Mouse (Mus musculus): ENCODE results near the gene Ly6f.
"Not testable (repeated sequence)": the region's sequence is repeated elsewhere in the genome, so short reads cannot be mapped to it uniquely, and the experiment has no call there.

Gene Ly6f

DNA sequence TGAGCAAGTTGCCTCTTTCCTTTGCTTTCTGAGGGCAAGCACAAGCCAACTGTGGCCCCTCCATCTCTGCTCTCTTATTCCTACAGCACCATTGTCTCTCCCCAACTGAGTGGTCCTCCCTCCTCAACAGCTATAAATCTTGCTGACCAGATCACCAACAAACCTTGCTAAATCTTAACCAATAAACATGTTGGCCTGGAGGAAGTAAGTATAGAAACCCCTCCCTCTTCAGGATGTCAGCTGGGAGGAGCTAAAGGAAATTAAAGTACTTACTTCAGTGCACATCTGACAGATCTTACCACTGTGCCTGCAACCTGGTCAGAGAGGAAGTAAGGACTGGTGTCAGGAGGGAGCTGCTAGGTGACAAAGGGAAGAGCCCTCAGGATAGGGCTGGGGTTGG, at the start of gene Ly6f:
Gene Ly6f (plus strand): TSS at position 301 of the 400 bp plus-strand sequence.
- DNase-seq (ENCODE audit: low read depth, low spot score), result no peak

DNA sequence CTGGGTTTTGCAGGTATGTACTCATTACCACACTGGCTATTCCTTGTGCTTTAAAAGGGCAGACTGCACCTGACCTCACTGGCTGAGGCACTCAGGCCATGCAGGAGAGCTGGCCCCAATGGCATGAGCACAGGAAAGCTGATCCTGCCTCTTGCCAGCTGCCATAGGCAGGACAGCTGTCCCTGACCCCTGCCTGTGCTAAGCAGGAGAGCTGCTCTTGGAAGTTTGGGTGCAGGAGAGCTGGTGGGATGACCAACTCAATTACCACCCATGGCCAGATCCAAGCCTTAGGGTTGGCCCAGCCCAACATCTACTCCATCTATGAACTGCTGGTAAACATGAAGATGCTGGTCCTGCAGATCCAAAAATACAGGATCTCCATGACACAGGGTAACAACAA, 46.3 kb upstream of the Ly6f start:
- no peak for DNase-seq (ENCODE audit: low read depth, low spot score)

DNA sequence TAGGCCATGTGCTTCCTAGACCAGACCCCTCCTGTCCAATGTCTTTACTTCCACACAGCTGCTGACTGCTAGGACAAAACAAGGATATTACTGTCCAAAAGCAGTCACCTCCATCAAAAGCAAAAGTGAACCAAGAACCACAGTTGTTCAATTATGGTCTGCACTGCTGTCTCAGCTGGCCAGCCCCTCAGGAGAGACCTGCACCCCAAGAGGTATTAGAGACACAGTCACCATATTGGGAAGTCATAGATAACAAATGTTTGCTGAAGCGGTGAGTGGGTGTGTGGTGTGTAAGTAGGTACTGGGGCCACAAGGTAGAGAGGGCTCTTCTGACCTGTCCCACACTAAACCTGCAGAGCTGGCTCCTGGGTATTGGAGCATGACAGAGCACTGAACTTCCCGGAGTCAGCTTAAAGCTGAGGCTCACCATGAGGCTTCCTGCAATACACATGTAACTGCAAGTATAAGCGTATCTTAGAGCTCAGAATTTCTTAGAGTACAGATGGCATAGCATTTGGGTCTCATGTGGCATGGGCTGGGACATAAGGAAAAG, 30.4 kb upstream of the Ly6f start:
- no peak for DNase-seq (ENCODE audit: low read depth, low spot score)

DNA sequence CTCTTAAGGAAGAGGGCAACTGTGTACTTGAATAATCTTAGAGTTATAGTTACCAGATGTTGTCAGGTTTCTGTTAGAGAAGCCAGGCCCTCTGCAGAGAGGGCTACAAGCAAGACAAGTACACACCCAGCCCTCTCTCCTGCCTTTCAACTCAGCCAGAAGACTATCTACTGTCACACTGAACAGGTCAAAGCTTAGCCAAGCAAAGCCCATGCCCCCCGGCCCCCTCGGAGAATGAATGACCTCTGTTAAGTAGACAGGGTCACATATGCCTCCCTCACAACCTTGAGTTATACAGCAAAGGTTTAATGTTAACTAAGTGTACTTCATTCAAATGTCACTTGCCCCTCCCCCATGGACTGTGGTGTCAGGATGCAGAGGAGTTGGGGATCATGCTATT, 27.7 kb upstream of the Ly6f start:
- DNase-seq (ENCODE audit: low read depth, low spot score), result no peak

DNA sequence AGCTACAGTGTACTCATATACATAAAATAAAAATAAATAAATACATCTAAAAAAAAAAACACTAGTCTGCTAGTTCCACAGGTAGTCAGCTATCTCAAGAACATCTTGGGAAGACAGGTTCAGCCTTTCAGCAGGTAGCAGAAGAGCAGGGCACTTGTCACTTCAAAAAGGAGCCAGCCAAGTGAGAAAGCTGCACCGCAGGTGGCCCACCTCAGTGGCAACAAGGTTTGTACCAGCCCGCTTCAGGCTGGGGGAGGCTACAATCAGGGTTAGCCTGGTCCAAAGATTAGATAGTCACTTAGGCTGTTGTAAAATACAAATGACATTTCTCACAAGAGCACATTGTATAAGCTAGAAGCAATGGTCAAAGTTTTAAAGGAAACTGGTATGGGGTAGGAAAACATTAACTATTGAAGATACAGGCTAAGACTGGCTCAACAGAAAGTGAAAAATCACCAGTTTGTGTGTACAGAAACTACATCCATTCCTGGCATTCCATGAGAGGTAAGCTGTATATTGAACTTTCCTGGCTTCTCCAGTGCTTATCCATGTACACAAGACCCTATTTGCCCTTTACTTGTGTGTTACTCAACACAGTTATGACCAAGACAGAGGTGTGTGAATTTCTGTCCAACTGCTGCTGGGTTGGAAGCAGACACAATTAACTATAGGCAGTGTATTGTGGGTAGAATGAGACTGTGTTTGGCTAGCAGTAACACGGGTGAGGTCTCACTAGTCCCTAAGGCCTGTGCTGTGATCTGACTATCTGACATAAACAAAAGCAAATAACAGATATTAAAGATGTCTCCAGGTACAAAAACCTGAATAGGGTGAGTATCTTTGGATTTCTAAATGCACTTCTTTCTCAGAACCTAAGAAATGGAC, 25.2 kb upstream of the Ly6f start:
- no peak for DNase-seq (ENCODE audit: low read depth, low spot score)

DNA sequence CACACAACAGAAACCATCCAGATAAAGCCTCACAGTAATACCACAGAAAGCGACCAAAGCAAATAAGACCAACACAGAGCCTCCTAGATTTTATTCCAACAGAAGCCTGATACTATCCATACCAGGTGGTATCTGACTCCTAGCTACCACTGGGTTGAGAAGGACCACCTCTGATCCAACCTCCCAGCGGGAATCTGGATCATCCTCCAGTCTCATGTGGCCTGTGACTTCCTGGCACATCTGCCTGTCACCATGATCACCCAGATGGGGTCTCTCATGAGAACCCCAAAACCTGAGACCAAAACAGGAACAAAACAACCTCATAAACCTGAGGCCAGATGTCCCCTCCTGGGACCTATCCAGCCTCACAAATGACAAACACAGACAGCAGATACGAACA, 13.6 kb upstream of the Ly6f start:
- no peak for DNase-seq (ENCODE audit: low read depth, low spot score)

DNA sequence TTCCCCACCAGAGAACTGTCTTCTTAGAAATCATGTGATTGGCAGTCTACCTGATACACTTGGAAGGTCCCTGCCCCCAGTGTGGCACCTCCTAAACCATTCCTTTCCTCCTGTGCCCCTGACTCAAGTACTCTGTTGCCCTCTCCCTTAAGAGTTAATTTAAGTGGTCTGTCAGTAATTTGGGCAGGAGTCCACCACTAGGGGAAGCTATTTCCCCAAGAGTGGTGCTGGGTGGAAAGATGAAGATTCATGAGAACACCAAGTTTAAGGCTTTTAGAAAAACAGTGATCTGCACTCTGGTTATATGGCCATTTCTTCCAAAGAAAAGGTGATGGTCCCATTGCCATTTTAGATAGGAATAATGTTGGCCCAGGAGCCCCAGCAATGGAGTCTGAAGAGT, 2.4 kb upstream of the Ly6f start:
- no peak for DNase-seq (ENCODE audit: low read depth, low spot score)

DNA sequence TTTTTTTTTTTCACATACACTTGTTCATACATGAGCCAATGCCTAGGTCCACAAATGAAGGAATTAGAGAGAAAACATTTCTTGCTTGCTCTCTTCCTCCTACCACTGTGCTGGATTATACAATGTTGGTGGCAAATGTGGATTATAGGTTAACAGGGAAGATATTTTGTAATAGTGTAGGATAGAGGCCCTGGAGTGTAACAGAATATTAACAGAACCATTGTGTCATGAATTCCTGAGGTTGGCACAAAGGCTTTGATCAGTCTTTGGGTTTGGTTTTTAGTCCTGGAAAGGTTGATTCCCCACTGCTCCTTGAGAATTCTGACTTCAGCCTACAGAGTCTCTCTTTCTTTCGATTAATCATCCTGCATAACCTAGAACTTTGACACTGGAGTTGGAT, 1.6 kb upstream of the Ly6f start:
- DNase-seq (ENCODE audit: low read depth, low spot score), result no peak

DNA sequence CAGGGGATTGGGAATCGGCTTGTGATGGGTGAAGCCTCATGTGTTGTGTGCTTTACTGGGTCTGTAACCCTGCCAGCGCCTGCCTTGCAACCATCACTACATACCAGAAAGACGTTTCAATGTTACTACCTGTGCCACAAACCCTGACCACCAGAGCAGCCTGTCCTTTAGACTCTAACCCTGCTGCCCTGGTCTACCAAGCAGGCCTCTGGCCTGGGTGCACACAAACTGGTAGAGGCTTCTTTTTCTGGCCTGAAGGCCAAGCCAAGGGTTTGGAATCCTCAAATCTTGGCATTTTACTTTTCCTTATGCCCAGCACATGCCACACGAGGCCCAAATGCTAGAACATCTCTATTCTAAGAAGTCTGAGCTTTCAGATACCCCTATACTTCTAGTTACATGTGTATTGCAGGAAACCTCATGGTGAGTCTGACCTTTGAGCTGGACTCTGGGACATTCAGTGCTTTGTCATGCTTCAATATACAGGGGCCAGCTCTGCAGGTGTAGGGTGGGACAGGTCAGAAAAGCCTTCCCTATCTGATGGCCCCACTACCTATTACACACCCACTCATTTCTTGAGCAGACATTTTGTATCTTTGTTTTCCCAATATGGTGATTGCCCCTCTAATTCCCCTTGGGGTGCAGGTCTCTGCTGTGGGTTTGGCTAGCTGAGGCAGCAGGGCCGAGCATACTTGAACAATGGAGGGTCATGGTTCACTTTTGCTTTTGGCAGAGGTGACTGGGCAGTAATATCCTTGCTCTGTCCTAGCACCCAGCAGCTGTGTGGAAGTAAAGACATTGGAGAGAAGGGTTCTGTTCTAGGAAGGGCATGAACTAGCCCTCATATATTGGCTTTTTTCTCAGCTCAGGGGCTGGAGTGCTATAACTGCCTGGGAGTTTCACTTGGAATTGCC, 952 bp downstream of the Ly6f start:
- DNase-seq (ENCODE audit: low read depth, low spot score), result no peak

DNA sequence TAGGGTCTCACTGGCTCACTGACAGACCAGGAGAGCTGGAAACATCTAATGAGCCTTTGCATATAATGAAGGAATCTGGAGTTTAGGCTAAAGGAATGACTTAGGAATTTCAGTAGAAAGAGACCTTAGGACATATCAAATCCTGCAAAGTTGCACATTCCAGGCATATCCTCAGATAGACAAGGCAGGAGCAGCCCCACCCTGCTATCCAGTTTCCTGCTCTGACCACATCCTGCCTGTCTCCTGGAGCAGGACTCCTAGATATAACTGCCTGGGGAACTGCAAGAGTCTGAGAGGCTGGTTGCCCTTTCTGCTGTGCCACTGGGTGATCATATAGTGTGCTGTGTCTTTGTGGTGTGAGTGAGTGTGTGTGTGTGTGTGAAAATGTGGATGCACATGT, 1.9 kb downstream of the Ly6f start:
- no peak for DNase-seq (ENCODE audit: low read depth, low spot score)

DNA sequence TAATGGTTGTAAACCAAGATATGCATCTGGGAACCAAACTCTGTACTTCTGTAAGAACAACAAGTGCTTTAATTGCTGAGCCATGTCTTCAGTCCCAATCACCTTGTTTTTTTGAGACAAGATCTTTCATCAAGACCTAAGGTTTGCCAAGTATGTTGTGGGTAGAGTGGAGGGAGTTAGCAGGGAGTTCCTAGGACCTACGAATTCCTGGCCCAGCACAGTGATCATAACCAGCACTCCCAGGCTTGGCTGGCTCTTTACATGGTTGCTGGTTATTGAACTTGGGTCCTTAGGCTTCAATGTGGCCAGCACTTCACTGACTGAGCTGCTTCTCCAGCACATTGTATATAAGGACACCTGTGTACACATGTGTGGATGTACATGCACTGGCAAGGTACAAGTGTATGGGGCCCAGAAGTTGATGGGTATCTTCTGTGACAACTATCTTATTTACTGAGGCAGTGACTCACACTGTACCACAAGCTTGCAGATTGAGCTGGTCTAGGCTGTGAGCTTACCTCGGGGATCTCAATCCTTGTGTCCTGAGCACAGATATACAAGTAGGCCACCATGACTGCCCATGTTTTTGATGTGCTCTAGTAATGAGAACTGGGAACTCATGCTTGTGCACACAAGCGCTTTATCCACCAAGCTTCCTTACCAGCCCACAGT, 2.6 kb downstream of the Ly6f start:
- no peak for DNase-seq (ENCODE audit: low read depth, low spot score)

DNA sequence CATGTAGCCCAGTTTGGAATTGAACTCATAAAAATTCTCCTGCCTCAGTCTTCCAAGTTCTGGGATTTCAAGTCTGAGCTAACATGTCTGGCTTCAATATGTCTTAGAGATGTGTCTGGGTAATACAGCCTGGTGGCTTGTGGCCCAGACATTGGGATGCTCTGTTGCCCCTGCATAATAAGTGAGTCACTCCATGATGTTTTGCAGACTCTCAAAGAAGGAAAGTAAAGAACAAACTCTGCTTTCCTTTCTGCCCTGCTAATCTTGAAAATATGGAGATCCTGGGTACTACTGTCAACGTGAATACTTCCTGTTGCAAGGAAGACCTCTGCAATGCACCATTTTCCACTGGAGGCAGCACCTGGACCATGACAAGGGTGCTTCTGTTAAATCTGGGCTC, 3.2 kb downstream of the Ly6f start:
- no peak for DNase-seq (ENCODE audit: low read depth, low spot score)

DNA sequence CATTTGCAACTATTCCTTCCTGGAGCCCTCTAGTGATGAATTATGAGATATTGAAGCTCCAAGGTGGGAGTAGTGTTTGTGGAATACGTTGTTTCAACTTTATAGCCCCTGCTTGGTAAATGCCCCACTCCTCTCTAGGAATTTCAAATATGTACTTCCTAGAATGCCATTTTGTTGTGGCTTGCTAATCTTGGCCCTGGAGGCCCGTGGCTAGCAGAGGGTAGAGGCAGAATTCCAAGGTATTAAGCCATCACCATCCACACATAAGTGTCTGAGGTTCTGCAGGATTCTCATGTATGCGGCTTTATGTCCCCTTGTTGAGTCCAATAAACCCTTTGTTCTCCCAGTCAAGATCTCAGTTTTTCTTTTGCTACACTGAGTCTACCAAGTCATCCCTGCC, 3.7 kb downstream of the Ly6f start:
- no peak for DNase-seq (ENCODE audit: low read depth, low spot score)

DNA sequence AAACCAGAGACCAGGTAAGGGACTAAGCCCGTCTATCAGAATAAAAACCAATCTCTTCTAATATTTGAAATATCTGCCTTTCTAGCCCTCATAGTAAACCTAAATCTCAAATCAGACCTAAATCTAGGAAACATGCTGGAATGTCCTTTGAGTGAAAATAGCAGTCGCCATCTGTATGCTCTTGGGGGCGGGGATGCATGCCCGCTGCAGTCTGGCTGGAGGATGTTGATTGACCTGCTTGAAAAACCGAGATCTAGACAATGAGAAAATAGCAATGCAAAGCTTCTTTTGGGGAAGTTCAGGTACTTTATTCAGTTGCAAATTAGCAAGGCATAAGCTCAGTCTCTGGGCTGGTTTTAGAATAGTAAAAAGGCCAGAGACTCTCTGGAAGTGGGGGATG, 13.8 kb downstream of the Ly6f start:
- DNase-seq (ENCODE audit: low read depth, low spot score), result not testable (repeated sequence)

DNA sequence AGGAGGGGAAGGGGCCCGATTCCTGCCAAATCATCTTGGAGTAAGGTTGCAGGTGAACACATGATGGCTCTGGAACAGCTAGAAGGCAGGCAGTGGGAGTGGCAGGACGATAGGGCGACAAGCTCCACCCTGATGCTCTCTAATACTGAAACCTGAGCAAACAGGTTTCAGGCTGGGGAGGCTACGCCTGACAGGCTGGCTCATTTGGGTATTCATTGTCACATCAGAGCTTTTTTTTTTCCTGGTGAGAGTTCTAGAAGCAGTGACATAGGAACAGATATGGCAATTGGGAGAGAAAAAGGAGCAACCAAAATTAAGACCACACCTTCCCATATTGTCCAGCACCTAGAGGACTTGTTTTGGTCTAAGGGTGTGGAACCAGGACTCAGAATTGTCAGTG, 18.3 kb downstream of the Ly6f start:
- not testable (repeated sequence) for DNase-seq (ENCODE audit: low read depth, low spot score)

DNA sequence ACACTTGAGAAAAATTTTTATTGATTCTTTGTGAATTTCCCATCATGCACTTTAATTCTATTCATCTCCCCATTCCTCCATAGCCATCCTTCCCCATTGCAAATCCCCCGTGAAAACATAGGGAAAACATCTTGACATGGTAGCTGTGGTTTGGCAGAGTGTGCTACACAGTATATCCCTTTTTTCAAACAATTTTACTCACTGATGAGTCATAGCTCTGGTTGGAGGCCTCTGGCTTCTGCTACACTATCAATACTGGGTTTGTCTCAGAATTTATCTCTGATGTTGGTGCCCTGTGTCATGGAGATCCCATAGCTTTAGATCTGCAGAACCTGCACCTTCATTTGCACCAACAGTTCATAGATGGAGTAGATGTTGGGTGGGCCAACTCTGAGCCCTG, 24.2 kb downstream of the Ly6f start:
- no peak for DNase-seq (ENCODE audit: low read depth, low spot score)

DNA sequence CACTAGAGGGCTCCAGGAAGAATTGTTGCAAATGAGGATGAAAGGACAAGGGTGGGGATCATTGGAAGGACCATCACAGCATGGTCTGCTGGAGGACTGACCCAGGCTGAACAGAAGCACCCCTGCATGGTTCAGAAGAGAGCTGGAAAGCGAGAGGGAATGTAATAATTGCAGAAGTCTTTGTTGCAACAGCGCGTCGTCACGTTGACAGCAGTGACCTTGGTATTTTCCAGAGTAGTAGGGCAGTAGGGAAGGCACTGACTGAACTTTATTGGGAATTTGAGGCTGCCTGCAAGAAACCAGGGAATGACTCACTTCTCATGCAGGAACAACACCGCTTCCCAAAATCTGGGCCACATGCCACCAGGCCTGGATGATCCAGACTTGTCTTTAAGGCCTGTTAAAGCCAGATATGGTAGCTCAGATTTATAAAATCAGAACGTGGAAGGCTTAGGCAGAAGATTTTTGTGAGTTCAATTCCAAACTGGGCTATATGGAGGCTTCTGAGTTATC, 25.7 kb downstream of the Ly6f start:
- DNase-seq (ENCODE audit: low read depth, low spot score), result no peak

DNA sequence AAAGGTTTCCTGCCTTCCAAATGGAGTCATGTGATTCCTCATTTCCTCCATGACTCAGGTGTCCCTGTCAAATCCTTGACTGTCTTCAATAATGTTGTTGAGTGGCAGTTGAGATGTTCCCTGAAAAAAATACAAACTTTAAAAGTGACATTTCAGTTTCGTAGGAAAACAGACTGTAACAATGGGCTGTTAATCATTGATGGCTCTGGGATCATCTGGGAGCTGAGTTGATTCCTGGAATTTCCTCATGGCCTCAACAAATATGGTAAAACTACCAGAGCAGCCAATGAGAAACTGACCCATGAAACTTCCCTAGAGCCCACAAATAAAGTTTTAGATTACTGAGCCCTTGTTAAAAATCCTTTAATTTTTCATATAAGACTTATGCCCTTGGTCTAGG, 37.9 kb downstream of the Ly6f start:
- no peak for DNase-seq (ENCODE audit: low read depth, low spot score)

DNA sequence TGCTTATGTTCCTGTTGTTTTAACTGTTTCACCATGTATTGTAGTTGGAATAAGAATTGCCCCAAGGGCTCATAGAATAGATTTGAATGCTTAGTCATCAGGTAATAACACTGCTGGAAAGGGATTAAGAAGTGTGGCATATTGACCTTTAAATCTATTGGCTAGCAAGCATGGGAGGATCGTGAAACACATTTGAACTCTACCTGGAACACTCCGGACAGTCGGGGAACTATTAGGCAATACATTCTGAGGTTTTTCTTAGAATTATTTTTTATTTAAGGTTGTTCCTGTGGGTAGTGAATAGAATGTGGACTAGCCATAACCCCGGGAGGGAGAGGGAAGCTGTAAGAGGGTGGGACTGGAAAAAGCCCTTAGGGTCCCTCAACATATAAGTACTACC, 41.0 kb downstream of the Ly6f start:
- no peak for DNase-seq (ENCODE audit: low read depth, low spot score)

DNA sequence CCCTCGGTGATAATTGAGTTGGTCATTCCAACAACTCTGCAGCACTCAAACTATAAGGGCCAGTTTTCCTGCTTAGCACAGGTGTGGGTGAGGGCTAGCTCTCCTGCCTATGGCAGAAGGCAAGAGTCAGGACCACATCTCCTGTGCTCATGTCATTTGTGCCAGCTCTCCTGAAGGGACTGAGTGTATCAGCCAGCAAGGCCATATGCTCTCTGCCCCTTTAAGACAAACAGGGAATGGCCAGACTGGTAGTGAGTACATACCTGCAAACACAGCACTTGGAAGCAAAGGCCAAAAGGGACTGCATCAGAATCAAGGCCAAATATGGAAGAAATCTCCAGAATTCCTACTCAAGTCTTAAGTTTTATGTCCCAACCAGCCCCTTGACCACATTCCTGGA, 41.7 kb downstream of the Ly6f start:
- DNase-seq (ENCODE audit: low read depth, low spot score), result no peak

DNA sequence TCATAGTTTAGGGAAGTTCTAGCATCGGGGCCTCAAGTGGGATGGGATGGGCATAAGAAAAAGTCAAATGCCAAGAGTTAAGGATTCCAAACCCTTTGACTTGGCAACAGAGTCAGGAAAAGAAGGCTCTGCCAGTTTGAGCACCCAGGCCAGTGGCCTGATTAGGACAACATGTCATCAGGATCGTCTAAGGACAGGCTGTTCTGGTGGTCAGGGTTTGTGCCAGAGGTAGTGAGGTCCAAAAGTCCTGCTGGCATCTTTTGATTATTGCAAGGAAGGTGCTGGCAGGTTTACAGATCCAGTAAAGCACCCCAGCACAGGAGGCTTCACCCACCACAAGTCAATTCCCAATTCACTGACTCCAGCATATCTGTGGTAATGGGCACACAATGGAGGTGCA, 46.2 kb downstream of the Ly6f start:
- no peak for DNase-seq (ENCODE audit: low read depth, low spot score)

DNA sequence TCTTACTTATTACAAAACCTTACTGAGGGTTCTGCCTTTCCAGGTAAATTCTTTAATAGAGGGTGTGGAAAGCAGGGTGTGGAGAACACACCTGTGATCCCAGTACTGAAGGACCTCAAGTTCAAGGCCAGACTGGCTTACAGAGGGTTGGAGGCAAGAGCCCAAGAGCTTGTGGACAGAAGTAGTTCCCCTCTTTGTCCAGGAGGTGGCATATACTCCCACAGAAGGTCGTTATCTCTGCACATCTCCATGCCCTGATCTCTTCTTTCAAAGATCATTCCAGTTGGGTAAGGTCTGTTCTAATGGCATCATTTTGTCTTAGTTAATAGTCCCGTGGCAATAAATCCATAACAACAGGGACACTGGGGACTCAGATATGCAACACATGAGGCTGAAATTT, 49.0 kb downstream of the Ly6f start:
- DNase-seq (ENCODE audit: low read depth, low spot score), result no peak
